Mouse (Mus musculus) embryo, embryonic 11.5 days (tissue): ENCODE measurements at regions not wholly inside any gene's neighbourhood (a gene's known extent, or its start where the extent isn't known, plus 50 kb on each side); places are given as distances from the start of the nearest gene placed in this dataset.
"Not testable (repeated sequence)": the region's sequence is repeated elsewhere in the genome, so short reads cannot be mapped to it uniquely, and the experiment has no call there.

ENCODE experiments used
- DNase-seq: peaks from one replicate; pipeline ENCODE4 v3.0.0-alpha.2; 2012; ENCODE audit warnings: low read depth, low spot score

GRCm38 (mm10) chr19:54099292-54099691, 55.3 kb downstream of the Adra2a start:
- no peak for DNase-seq

GRCm38 (mm10) chr19:54099769-54100168, 55.8 kb downstream of the Adra2a start:
- no peak for DNase-seq

GRCm38 (mm10) chr19:54106571-54106970, 62.6 kb downstream of the Adra2a start:
- no peak for DNase-seq

- no peak for DNase-seq
These were observed 63.3 kb downstream of the Adra2a start for GRCm38 (mm10) chr19:54107103-54107821.

- DNase-seq = no peak
These were observed 66.1 kb downstream of the Adra2a start for GRCm38 (mm10) chr19:54110080-54110479.

- DNase-seq = no peak
These were observed 68.7 kb downstream of the Adra2a start for GRCm38 (mm10) chr19:54112691-54113090.

GRCm38 (mm10) chr19:54113421-54113820, 69.5 kb downstream of the Adra2a start:
- no peak for DNase-seq

GRCm38 (mm10) chr19:54114588-54115317, 70.8 kb downstream of the Adra2a start:
- DNase-seq = peak; percentile 37

- no peak for DNase-seq
These were observed 71.4 kb downstream of the Adra2a start for GRCm38 (mm10) chr19:54115335-54115734.

GRCm38 (mm10) chr19:54116829-54117228, 72.9 kb downstream of the Adra2a start:
- DNase-seq = no peak

GRCm38 (mm10) chr19:54117676-54118075, 73.7 kb downstream of the Adra2a start:
- no peak for DNase-seq

- DNase-seq = no peak
These were observed 79.6 kb downstream of the Adra2a start for GRCm38 (mm10) chr19:54123586-54123985.

GRCm38 (mm10) chr19:54151766-54152165, 107.8 kb downstream of the Adra2a start:
- DNase-seq = not testable (repeated sequence)

- no peak for DNase-seq
These were observed 110.4 kb downstream of the Adra2a start for GRCm38 (mm10) chr19:54154400-54154799.

GRCm38 (mm10) chr19:54170361-54170760, 126.4 kb downstream of the Adra2a start:
- no peak for DNase-seq

- no peak for DNase-seq
These were observed 130.4 kb downstream of the Adra2a start for GRCm38 (mm10) chr19:54174090-54175055.

- DNase-seq = peak; percentile 41
These were observed 131.8 kb downstream of the Adra2a start for GRCm38 (mm10) chr19:54175766-54176165.

- DNase-seq = no peak
These were observed 133.5 kb downstream of the Adra2a start for GRCm38 (mm10) chr19:54177491-54177890.

GRCm38 (mm10) chr19:54200407-54200806, 156.5 kb downstream of the Adra2a start:
- DNase-seq = no peak

GRCm38 (mm10) chr19:54202456-54202855, 158.5 kb downstream of the Adra2a start:
- DNase-seq = no peak

GRCm38 (mm10) chr19:54206819-54207218, 162.9 kb downstream of the Adra2a start:
- no peak for DNase-seq

GRCm38 (mm10) chr19:54212169-54212568, 168.2 kb downstream of the Adra2a start:
- no peak for DNase-seq
